Mouse (Mus musculus) lung, adult 2 months (tissue): ENCODE data around the gene BC052040.

Experiments
- CTCF ChIP-seq: fragments of 200-500 bp; IDR thresholded peaks from 2 replicates; pipeline ENCODE4 v1.5.1; 2011; ENCODE audit warnings: mild to moderate bottlenecking, low read length, control low read depth; ENCODE audit not compliant: insufficient read depth
- POLR2A ChIP-seq: fragments of 200-500 bp; IDR thresholded peaks from 2 replicates; pipeline ENCODE4 v1.6.1; 2011; ENCODE audit warnings: low read depth, mild to moderate bottlenecking, control low read depth, low read length, borderline replicate concordance; ENCODE audit errors: extremely low read depth

- TF ChIP-seq CTCF (no peak), POLR2A (no peak)
Observed at GRCm38 (mm10) chr2:115774153-115774908, 192.8 kb downstream of the BC052040 start.
